Mouse (Mus musculus) left cerebral cortex, postnatal 14 days (tissue): ENCODE measurements around the gene Cacna2d2. TPM values are rescaled to one million over a fixed set of nuclear protein-coding genes. Genes with fewer than 3 reads are reported as not detected.
"Not testable (repeated sequence)": the region's sequence is repeated elsewhere in the genome, so short reads cannot be mapped to it uniquely, and the experiment has no call there.

Experiments used
- DNase-seq, 2 experiments: peaks; one replicate each; pipeline ENCODE4 v3.0.0; 2021 to 2022; ENCODE audit warnings: low spot score in 2 of 2, mixed read lengths in 1 of 2
- intact Hi-C: fragments of 180-260 bp; cut with DNase I; formaldehyde crosslinking; loops from one replicate; pipeline ENCODE4 v1.15.1; 2025
- total RNA-seq, 2 experiments: library from RNA; stranded (reverse); gene quantifications; 2 replicates each; pipeline ENCODE4 v1.2.3; 2021

Cacna2d2 gene
- total RNA-seq, 2 experiments from 2014 or later: 28.1 to 34.6 TPM

- intact Hi-C loops: no loop called here
These were observed 168.4 kb downstream of the Cacna2d2 start, which contains the start of gene Hyal2 for GRCm38 (mm10) chr9:107567702-107568319. Hyal2 (plus strand) TSS chr9:107567945.

GRCm38 (mm10) chr9:107568331-107569261 lies 169.2 kb downstream of the Cacna2d2 start:
- peak; percentile 81 to 82 for DNase-seq
- intact Hi-C loops: no loop called here

More at GRCm38 (mm10) chr9:107567702-107568319, 168.4 kb downstream of the Cacna2d2 start, which contains the start of gene Hyal2:
- no peak for DNase-seq

- no peak for DNase-seq
- intact Hi-C loops: no loop called here
These were observed 169.9 kb downstream of the Cacna2d2 start for GRCm38 (mm10) chr9:107569270-107569669.

GRCm38 (mm10) chr9:107570016-107570415 lies 170.6 kb downstream of the Cacna2d2 start:
- intact Hi-C loops: no loop called here
- DNase-seq: no peak

DNA sequence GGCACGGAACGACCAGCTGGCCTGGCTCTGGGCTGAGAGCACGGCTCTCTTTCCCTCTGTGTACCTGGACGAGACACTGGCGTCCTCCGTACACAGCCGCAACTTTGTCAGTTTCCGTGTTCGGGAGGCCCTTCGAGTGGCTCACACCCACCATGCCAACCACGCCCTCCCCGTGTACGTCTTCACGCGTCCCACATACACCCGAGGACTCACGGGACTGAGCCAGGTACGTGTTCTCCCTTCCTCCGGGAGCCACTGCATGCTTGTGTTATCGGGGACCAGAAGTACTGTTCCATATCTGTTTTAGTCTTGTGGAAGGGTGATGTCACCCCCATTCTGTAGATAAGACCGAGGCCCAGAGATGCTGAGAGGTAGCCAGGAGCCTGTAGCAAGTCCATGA lies 171.4 kb downstream of the Cacna2d2 start:
- DNase-seq: no peak
- intact Hi-C loops: no loop called here

DNA sequence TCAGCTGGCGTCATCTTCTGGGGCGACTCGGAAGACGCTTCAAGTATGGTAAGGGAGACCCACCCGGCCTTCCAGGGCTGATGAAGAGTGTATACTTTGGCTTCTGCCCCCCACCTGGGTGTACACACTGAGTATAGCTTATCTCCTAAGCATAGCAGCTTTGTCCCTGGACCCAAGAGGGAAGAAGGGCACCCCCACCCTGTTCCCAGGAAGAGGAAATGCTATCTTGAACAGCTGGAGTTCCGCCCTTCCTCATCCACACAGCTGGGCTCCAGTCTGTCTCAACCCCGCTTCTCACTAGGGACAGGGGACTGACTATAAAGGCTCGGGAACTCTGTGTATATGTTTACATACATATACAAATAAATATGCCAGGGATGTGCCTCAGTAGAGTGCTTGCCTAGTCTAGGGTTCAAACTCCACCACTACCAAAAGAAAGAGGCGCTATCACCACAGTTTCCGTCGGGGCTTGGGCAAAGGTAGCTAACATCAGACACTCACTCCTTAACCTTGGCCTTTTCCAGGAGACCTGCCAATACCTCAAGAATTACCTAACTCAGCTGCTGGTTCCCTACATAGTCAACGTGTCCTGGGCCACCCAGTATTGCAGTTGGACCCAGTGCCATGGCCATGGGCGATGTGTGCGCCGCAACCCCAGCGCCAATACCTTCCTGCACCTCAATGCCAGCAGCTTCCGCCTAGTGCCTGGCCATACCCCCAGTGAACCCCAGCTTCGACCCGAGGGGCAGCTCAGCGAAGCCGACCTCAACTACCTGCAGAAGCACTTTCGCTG lies 172.3 kb downstream of the Cacna2d2 start:
- intact Hi-C loops: no loop called here

DNA sequence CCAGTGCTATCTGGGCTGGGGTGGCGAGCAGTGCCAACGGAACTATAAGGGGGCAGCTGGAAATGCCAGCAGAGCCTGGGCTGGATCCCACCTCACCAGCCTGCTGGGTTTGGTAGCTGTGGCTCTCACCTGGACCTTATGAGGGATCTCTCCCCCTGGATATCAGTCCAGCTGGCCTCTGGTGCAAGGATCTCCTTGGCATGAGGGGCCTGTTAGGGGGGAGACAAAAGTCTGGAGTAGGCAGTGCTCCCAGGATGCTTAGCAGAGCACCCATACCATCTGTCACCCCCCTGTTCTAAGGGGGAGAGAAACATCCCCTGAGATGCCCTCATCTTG lies 172.9 kb downstream of the Cacna2d2 start:
- no peak for DNase-seq

More for the DNA sequence above, 172.3 kb downstream of the Cacna2d2 start:
- no peak for DNase-seq

DNA sequence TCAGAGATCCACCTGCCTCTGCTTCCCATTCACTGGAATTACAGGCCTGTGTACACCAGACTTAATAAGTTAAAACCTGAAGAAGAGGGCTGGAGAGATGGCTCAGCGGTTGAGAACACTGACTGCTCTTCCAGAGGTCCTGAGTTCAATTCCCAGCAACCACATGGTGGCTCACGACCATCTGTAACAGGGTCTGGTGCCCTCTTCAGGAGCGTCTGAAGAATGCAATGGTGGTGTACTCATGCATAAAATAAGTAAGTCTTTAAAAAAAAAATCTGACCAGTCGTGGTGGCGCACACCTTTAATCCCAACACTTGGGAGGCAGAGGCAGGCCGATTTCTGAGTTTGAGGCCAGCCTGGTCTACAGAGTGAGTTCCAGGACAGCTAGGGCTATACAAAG lies 174.4 kb downstream of the Cacna2d2 start:
- DNase-seq, intact Hi-C loops: not testable (repeated sequence)

More for the DNA sequence above, 172.9 kb downstream of the Cacna2d2 start:
- intact Hi-C loops: no loop called here

DNA sequence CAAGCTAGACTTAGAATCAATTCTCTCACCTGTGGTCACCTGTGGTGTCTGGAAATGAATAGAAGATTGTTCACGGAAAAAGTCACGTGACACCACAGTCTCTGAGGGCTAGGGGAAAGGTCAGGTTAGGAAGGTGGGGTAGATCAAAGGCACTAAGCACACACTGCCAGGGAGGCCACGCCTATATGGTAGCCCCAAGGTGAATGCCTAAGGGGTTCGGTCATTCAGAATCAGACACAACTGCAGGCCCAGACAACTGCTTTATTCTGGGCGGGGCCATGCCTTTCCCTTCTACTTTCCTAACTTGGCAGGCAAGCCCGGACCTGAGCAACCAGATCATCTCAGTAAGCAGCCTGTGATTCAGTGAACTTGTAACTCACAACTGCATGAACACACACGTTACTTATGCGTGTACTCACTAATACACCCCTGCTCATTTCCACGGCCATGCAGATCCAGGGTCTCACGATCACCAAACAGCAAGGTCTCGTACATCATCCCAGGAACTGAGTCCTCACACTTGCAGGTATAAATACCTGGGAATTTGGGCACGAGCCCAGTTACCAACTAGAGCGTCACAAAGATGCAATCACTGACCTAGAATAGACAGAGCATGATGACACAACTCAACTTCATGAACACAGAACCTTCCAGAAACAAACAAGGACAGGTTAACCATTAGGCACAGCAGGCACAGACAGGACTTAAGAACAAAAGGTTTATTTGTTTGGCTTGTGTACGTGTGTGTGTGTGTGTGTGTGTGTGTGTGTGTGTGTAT lies 176.4 kb downstream of the Cacna2d2 start:
- intact Hi-C loops: no loop called here
- DNase-seq: no peak

DNA sequence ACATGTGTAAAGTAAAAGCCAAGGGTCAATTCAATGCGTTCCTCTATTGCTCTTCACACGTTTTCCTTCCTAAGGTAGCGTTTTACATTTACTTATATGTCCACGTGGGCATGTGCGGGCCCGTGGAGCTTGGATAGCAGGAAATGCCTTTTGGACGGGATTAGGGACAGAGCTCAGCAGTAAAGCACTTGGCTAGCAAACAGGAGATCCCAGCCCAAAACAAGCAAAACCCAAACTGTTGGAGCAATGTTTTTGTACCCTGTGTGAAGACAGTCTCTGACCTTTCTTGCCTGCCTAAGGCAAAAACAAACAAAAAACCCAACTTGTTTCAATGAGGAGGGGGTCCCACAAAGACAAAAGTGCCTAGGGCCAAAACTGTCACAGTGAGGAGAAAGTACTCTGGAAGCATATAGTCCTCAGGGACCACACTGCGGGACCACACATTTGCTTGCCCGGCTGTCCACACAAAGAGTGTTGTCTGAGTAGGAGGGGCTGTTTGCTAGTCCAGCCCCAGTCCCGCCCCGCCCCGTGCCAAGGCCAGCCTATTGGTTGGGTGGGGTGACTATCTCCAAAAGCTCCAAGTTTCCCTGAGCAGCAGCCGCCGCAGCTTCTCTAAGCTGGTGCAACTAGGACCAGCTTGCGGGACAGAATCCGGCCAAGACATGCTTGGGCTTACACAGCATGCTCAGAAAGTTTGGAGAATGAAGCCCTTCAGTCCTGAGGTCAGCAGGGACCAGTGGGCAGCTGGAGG lies 177.1 kb downstream of the Cacna2d2 start, which contains the start of gene Hyal1:
Hyal1 (plus strand) TSS at position 571 of the 751 bp plus-strand sequence.
- intact Hi-C loops: no loop called here

GRCm38 (mm10) chr9:107577871-107578270 lies 178.5 kb downstream of the Cacna2d2 start:
- intact Hi-C loops: no loop called here
- DNase-seq: no peak

More for the DNA sequence above, 177.1 kb downstream of the Cacna2d2 start, which contains the start of gene Hyal1:
- peak in 1 of 2 experiments; percentile 57 for DNase-seq

DNA sequence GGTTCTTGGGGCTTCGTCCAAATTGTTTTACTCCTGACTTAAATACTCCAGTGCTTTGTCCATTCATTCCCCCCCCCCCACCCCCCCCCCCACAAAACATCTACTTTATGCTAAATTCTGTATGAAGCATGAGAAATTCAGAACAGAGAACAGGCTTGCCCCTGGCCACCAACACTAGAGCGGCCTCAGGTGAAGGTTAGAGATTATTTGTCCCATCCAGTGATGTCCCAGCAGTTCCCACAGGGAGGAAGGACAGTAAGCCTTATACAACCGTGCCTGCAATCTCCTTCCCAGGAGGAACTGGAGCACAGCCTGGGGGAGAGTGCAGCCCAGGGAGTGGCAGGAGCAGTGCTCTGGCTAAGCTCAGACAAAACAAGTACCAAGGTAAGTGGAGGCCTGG lies 179.2 kb downstream of the Cacna2d2 start, which contains the start of gene Naa80:
Naa80 (plus strand) TSS at position 301 of the 400 bp plus-strand sequence.
- no peak for DNase-seq
- intact Hi-C loops: no loop called here

Other genes starting within 250 kb of the Cacna2d2 start
- 100 to 1,000 TPM; 165 to 173 TPM for gene Dock3, start 167.7 kb upstream of the Cacna2d2 start, total RNA-seq
- gene Mapkapk3, start 109.7 kb upstream of the Cacna2d2 start, total RNA-seq: 1 to 10 TPM; 2.4 to 2.7 TPM
- gene Cish, start 103.6 kb upstream of the Cacna2d2 start, total RNA-seq: 10 to 100 TPM in 1 of 2 experiments, 1 to 10 TPM in 1; 6.7 to 11.1 TPM
- 10 to 100 TPM; 16.5 to 16.6 TPM for gene Hemk1, start 61.3 kb upstream of the Cacna2d2 start, total RNA-seq
- gene 6430571L13Rik, start 59.0 kb upstream of the Cacna2d2 start, total RNA-seq: 1 to 10 TPM; 2.4 to 3.4 TPM
- 10 to 100 TPM; 33.0 to 35.3 TPM for gene Tmem115, start 134.3 kb downstream of the Cacna2d2 start, total RNA-seq
- 10 to 100 TPM; 20.7 to 24.9 TPM for gene Cyb561d2, start 142.6 kb downstream of the Cacna2d2 start, total RNA-seq
- gene Nprl2, start 142.6 kb downstream of the Cacna2d2 start, total RNA-seq: 10 to 100 TPM; 38.4 to 39.2 TPM
- gene Zmynd10, start 147.7 kb downstream of the Cacna2d2 start, total RNA-seq: 1 to 10 TPM; 2.3 to 3.1 TPM
- gene Rassf1, start 151.9 kb downstream of the Cacna2d2 start, total RNA-seq: 10 to 100 TPM; 14.0 to 14.6 TPM
- 10 to 100 TPM; 77.2 to 79.0 TPM for gene Tusc2, start 163.6 kb downstream of the Cacna2d2 start, total RNA-seq
- gene Hyal2, start 168.3 kb downstream of the Cacna2d2 start, total RNA-seq: 10 to 100 TPM; 13.0 to 16.2 TPM
- gene Hyal1, start 177.3 kb downstream of the Cacna2d2 start, total RNA-seq: 1 to 10 TPM; 4.9 to 6.3 TPM
- gene Naa80, start 179.3 kb downstream of the Cacna2d2 start, total RNA-seq: 1 to 10 TPM; 8.7 TPM
- gene Hyal3, start 181.2 kb downstream of the Cacna2d2 start, total RNA-seq: 1 to 10 TPM in 1 of 2 experiments, under 1 TPM in 1; 0.78 to 1.4 TPM
- 1 to 10 TPM; 8.9 to 9.7 TPM for gene Ifrd2, start 188.0 kb downstream of the Cacna2d2 start, total RNA-seq
- 1 to 10 TPM; 3.2 to 3.8 TPM for gene Sema3b, start 209.6 kb downstream of the Cacna2d2 start, total RNA-seq
- gene Gnai2, start 235.8 kb downstream of the Cacna2d2 start, total RNA-seq: 100 to 1,000 TPM; 205 to 220 TPM